Mouse (Mus musculus) naive thymus-derived CD4-positive, alpha-beta T cell, adult 2 months (primary cell): Measurements from ENCODE around the gene Mrtfa.

ENCODE experiments used
- DNase-seq: peaks from one replicate; pipeline ENCODE4 v3.0.0-alpha.2; 2011; ENCODE audit warnings: low read depth

Mrtfa gene

GRCm38 (mm10) chr15:81102274-81102879, 88.2 kb downstream of the Mrtfa start:
- DNase-seq: no peak

GRCm38 (mm10) chr15:81101316-81101715, 89.2 kb downstream of the Mrtfa start:
- DNase-seq: peak; percentile 82

- DNase-seq: no peak
Measured at GRCm38 (mm10) chr15:81099269-81099668, 91.3 kb downstream of the Mrtfa start.

GRCm38 (mm10) chr15:81098689-81099088, 91.9 kb downstream of the Mrtfa start:
- DNase-seq: no peak

- peak; percentile 82 for DNase-seq
Measured at GRCm38 (mm10) chr15:81097896-81098295, 92.7 kb downstream of the Mrtfa start.

- peak; percentile 83 for DNase-seq
Measured at GRCm38 (mm10) chr15:81097456-81097855, 93.1 kb downstream of the Mrtfa start.

- peak; percentile 52 for DNase-seq
Measured at GRCm38 (mm10) chr15:81096329-81097055, 94.1 kb downstream of the Mrtfa start.

GRCm38 (mm10) chr15:81093032-81093431, 97.5 kb downstream of the Mrtfa start:
- DNase-seq: no peak

GRCm38 (mm10) chr15:81091718-81092117, 98.8 kb downstream of the Mrtfa start:
- DNase-seq: no peak

- no peak for DNase-seq
Measured at GRCm38 (mm10) chr15:81087529-81087928, 103.0 kb downstream of the Mrtfa start.

- no peak for DNase-seq
Measured at GRCm38 (mm10) chr15:81086644-81087480, 103.7 kb downstream of the Mrtfa start.

- no peak for DNase-seq
Measured at GRCm38 (mm10) chr15:81083826-81084225, 106.7 kb downstream of the Mrtfa start.

- no peak for DNase-seq
Measured at GRCm38 (mm10) chr15:81083281-81083680, 107.3 kb downstream of the Mrtfa start.

GRCm38 (mm10) chr15:81081216-81081615, 109.3 kb downstream of the Mrtfa start:
- peak; percentile 59 for DNase-seq

- peak; percentile 48 for DNase-seq
Measured at GRCm38 (mm10) chr15:81080405-81080804, 110.2 kb downstream of the Mrtfa start.

- DNase-seq: no peak
Measured at GRCm38 (mm10) chr15:81079255-81079654, 111.3 kb downstream of the Mrtfa start.

GRCm38 (mm10) chr15:81077551-81077950, 113.0 kb downstream of the Mrtfa start:
- DNase-seq: peak; percentile 79

- DNase-seq: no peak
Measured at GRCm38 (mm10) chr15:81074543-81074942, 116.0 kb downstream of the Mrtfa start.

GRCm38 (mm10) chr15:81073751-81074150, 116.8 kb downstream of the Mrtfa start:
- DNase-seq: no peak

GRCm38 (mm10) chr15:81072748-81073147, 117.8 kb downstream of the Mrtfa start:
- peak; percentile 66 for DNase-seq

GRCm38 (mm10) chr15:81070470-81070869, 120.1 kb downstream of the Mrtfa start:
- no peak for DNase-seq

- peak; percentile 67 for DNase-seq
Measured at GRCm38 (mm10) chr15:81068641-81069381, 121.7 kb downstream of the Mrtfa start.
